Mouse (Mus musculus): ENCODE data around the gene Ttc7b.

DNA sequence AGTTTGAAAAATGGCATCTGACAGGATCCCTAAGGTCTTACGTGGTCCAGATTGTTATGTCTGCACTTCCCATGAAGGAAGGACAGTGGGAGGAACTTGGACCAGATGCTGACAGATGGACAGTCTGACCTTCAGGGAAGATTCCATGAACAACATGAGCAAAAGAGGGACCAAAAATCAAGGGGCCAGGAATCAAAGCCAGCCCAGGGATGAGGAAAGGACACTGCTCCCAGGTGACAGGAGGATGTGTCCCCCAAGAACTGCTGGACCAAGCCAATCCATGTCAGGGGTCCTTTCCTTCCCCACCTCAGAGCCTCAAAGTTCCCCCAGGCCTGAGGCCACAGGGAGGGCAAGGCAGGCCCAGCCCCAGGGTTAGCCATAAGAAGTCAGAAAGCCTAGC is 6.0 kb downstream of the Ttc7b start:
- no peak for TF ChIP-seq CTCF (IDR thresholded peaks at IDR 0.05; ENCODE audit: low read depth)
- no peak for TF ChIP-seq EP300 (IDR thresholded peaks at IDR 0.05; ENCODE audit: low read depth)

All from liver, postnatal 0 days (tissue).